In genomic region chr2:151968986-151969385, GRCm38 (mm10) we compare ENCODE assay signal across 14 mouse cellular contexts. TPM values are rescaled to one million over a fixed set of nuclear protein-coding genes. Genes with fewer than 3 reads are reported as not detected.
DNase-seq lines count a peak whose midpoint lies in the region; ATAC-seq and TF ChIP-seq lines count a peak whose summit lies in the region.
"Had no signal": no experiment of that assay in that cellular context is flagged by ENCODE, and none has a peak within 500 bp of the region (broad histone marks: within the 10 kb centered on the region; RNA-seq: fewer than 3 reads in every experiment).

No protein-coding gene starts in this region.

- peak; percentile 17 for DNase-seq in gastrocnemius, adult 2 months
- no peak for DNase-seq in gastrocnemius, postnatal 25 days
- DNase-seq in forebrain, embryonic 11.5 days (ENCODE audit: low spot score): no peak
- no peak for DNase-seq in hindbrain, embryonic 14.5 days (ENCODE audit: low spot score)
- DNase-seq in right cerebral cortex, postnatal 14 days: no peak
- no peak for DNase-seq in Muller cell, postnatal 12 days (ENCODE audit: inconsistent ontology term)
- DNase-seq in lung, postnatal 10 days: no peak
- DNase-seq: cerebellum, adult 9-11 months; gastrocnemius, postnatal 36 days; thymus, postnatal 14 days had no signal

- H3K36me3 ChIP-seq in forebrain, embryonic 11.5 days (ENCODE audit: control insufficient read depth, insufficient read depth, low read length): no peaks in the 10 kb centered on the region; the same call in 1 of the 2 replicates
- no peaks in the 10 kb centered on the region for H3K36me3 ChIP-seq in hindbrain, embryonic 14.5 days (replicated peaks; ENCODE audit: control insufficient read depth, insufficient read depth)
- H3K36me3 ChIP-seq in midbrain, embryonic 16.5 days (ENCODE audit: control insufficient read depth, insufficient read depth, low read length): no peaks in the 10 kb centered on the region
- H3K36me3 ChIP-seq: heart, embryonic 15.5 days had no signal

- WGBS in forebrain, embryonic 11.5 days: 87% methylated on average over 7 of the region's 7 CpGs
- WGBS in hindbrain, embryonic 14.5 days: 71% methylated on average over 7 of the region's 7 CpGs
- WGBS in midbrain, embryonic 16.5 days: 85% methylated on average over 7 of the region's 7 CpGs

- peaks cover 35% of the 10 kb centered on the region for H3K4me1 ChIP-seq in forebrain, embryonic 11.5 days (replicated peaks; ENCODE audit: control insufficient read depth, insufficient read depth, low read length)
- H3K4me1 ChIP-seq in hindbrain, embryonic 14.5 days (replicated peaks; ENCODE audit: control insufficient read depth, insufficient read depth, low read length): peaks cover 58% of the 10 kb centered on the region
- H3K4me1 ChIP-seq in midbrain, embryonic 16.5 days (ENCODE audit: control insufficient read depth, insufficient read depth, low read length): peaks cover 62% of the 10 kb centered on the region

- peak overlapping the region; percentile 52 for H3K4me2 ChIP-seq in forebrain, embryonic 11.5 days (ENCODE audit: low read depth, low read length, severe bottlenecking)
- H3K4me2 ChIP-seq in hindbrain, embryonic 14.5 days (replicated peaks): peak overlapping the region; percentile 71
- peak overlapping the region; percentile 79 for H3K4me2 ChIP-seq in midbrain, embryonic 16.5 days (ENCODE audit: low read length)
- H3K4me2 ChIP-seq: heart, embryonic 15.5 days; liver, embryonic 12.5 days had no signal

- ATAC-seq in forebrain, embryonic 11.5 days (replicated peaks; ENCODE audit: low FRiP score): no peak
- no peak for ATAC-seq in hindbrain, embryonic 14.5 days (ENCODE audit: low FRiP score)
- ATAC-seq in midbrain, embryonic 16.5 days: no peak
- ATAC-seq: liver, embryonic 12.5 days; Patski had no signal

- no peak overlapping the region; the same call in 1 of the 2 replicates for H3K4me3 ChIP-seq in gastrocnemius, adult 2 months
- peak overlapping the region; percentile 4 for H3K4me3 ChIP-seq in forebrain, embryonic 11.5 days (ENCODE audit: low read depth, low read length)
- H3K4me3 ChIP-seq in hindbrain, embryonic 14.5 days (replicated peaks; ENCODE audit: low read length): 0 out of 2 replicates have a peak overlapping the region, but pooled peaks have one; percentile 4
- no peak overlapping the region for H3K4me3 ChIP-seq in midbrain, embryonic 16.5 days (ENCODE audit: low read depth, low read length)
- H3K4me3 ChIP-seq: heart, embryonic 15.5 days; liver, embryonic 12.5 days had no signal

- H3K27ac ChIP-seq in gastrocnemius, adult 2 months: peak overlapping the region; percentile 43
- no peak overlapping the region for H3K27ac ChIP-seq in forebrain, embryonic 11.5 days (ENCODE audit: low read depth, low read length)
- no peak overlapping the region for H3K27ac ChIP-seq in hindbrain, embryonic 14.5 days
- H3K27ac ChIP-seq in midbrain, embryonic 16.5 days (ENCODE audit: low read length): 0 out of 2 replicates have a peak overlapping the region, but pooled peaks have one; percentile 9
- H3K27ac ChIP-seq: heart, embryonic 15.5 days; liver, embryonic 12.5 days had no signal

- 0 out of 2 replicates have a peak overlapping the region, but pooled peaks have one; percentile 5 for H3K9ac ChIP-seq in forebrain, embryonic 11.5 days (ENCODE audit: low read length)
- H3K9ac ChIP-seq in hindbrain, embryonic 14.5 days: no peak overlapping the region
- 0 out of 2 replicates have a peak overlapping the region, but pooled peaks have one; percentile 7 for H3K9ac ChIP-seq in midbrain, embryonic 16.5 days (ENCODE audit: low read depth, low read length)
- H3K9ac ChIP-seq: heart, embryonic 15.5 days; liver, embryonic 12.5 days had no signal

- intact Hi-C loops in gastrocnemius, adult 2 months (cut with DNase I): no loop called here

- no peaks in the 10 kb centered on the region; the same call in 1 of the 2 replicates for H3K27me3 ChIP-seq in forebrain, embryonic 11.5 days (ENCODE audit: control insufficient read depth, insufficient read depth, low read length)
- no peaks in the 10 kb centered on the region for H3K27me3 ChIP-seq in hindbrain, embryonic 14.5 days (ENCODE audit: control insufficient read depth, insufficient read depth, low read length)
- no peaks in the 10 kb centered on the region for H3K27me3 ChIP-seq in midbrain, embryonic 16.5 days (ENCODE audit: control insufficient read depth, insufficient read depth, low read depth, low read length)
- H3K27me3 ChIP-seq: Patski had no signal

- no peak for TF ChIP-seq CTCF in gastrocnemius, adult 2 months (IDR thresholded peaks at IDR 0.05)

- H3K9me3 ChIP-seq in forebrain, embryonic 11.5 days (ENCODE audit: control insufficient read depth, low read length): no peaks in the 10 kb centered on the region
- H3K9me3 ChIP-seq in hindbrain, embryonic 14.5 days (ENCODE audit: control insufficient read depth, low read length): no peaks in the 10 kb centered on the region
- no peaks in the 10 kb centered on the region for H3K9me3 ChIP-seq in midbrain, embryonic 16.5 days (replicated peaks; ENCODE audit: control insufficient read depth, low read length, poor library complexity, severe bottlenecking)
- H3K9me3 ChIP-seq: heart, embryonic 15.5 days; liver, embryonic 12.5 days had no signal

RNA-seq across cellular contexts. Expression of gene Fam110a, which starts 11.0 kb away (rescaled TPM):
- 1 to 10 TPM; 1.8 to 2.6 TPM for total RNA-seq in gastrocnemius, adult 2 months (2021)
- 1 to 10 TPM; 2.2 to 2.9 TPM for total RNA-seq in gastrocnemius, postnatal 25 days (2021)
- 85.6 and 88.1 TPM in 2 replicates for polyA plus RNA-seq in forebrain, embryonic 11.5 days (2014; fragmentation: Nextera tagmentation; extraction: Ambion mirVana)
- 39.8 and 42.7 TPM in 2 replicates for polyA plus RNA-seq in hindbrain, embryonic 14.5 days (2014; fragmentation: Nextera tagmentation; extraction: Ambion mirVana)
- polyA plus RNA-seq in midbrain, embryonic 16.5 days (2015; fragmentation: Nextera tagmentation; extraction: Ambion mirVana): 57.5 and 59.1 TPM in 2 replicates

RNA-seq across cellular contexts. Expression of gene Slc52a3, which starts 27.3 kb away (rescaled TPM):
- total RNA-seq in gastrocnemius, adult 2 months (2021): 1 to 10 TPM in 1 of 2 experiments, under 1 TPM in 1; 0.69 to 1.6 TPM
- under 1 TPM; 0.94 to 1.00 TPM for total RNA-seq in gastrocnemius, postnatal 25 days (2021)
- polyA plus RNA-seq in forebrain, embryonic 11.5 days (2014; fragmentation: Nextera tagmentation; extraction: Ambion mirVana): 1.0 and 1.4 TPM in 2 replicates
- 0.73 and 1.4 TPM in 2 replicates for polyA plus RNA-seq in hindbrain, embryonic 14.5 days (2014; fragmentation: Nextera tagmentation; extraction: Ambion mirVana)
- 1.0 and 1.4 TPM in 2 replicates for polyA plus RNA-seq in midbrain, embryonic 16.5 days (2015; fragmentation: Nextera tagmentation; extraction: Ambion mirVana)

RNA-seq across cellular contexts. Expression of gene Angpt4, which starts 58.0 kb away (rescaled TPM):
- under 1 TPM in 1 of 2 experiments, not detected in 1; 0.20 TPM for total RNA-seq in gastrocnemius, adult 2 months (2021)
- under 1 TPM; 0.11 to 0.15 TPM for total RNA-seq in gastrocnemius, postnatal 25 days (2021)
- not detected in 2 replicates for polyA plus RNA-seq in forebrain, embryonic 11.5 days (2014; fragmentation: Nextera tagmentation; extraction: Ambion mirVana)
- polyA plus RNA-seq in hindbrain, embryonic 14.5 days (2014; fragmentation: Nextera tagmentation; extraction: Ambion mirVana): 0.08 and 0.31 TPM in 2 replicates
- polyA plus RNA-seq in midbrain, embryonic 16.5 days (2015; fragmentation: Nextera tagmentation; extraction: Ambion mirVana): 0.14 and 0.30 TPM in 2 replicates

Comparison
In these comparisons a context has a peak if more than half of its experiments do, and no peak if none do; other contexts are left out.
1. H3K27ac ChIP-seq: peak in gastrocnemius, adult 2 months (single experiment) and midbrain, embryonic 16.5 days (single experiment); none in forebrain, embryonic 11.5 days (single experiment) and hindbrain, embryonic 14.5 days (single experiment).
2. H3K4me3 ChIP-seq: peak in forebrain, embryonic 11.5 days (single experiment) and hindbrain, embryonic 14.5 days (single experiment); none in gastrocnemius, adult 2 months (single experiment) and midbrain, embryonic 16.5 days (single experiment).
3. Peak in every context shown above with its lines, with median percentiles within 50 percentile points of each other: H3K4me2 ChIP-seq.